Mouse (Mus musculus) small intestine, adult 2 months (tissue): Measurements from ENCODE around the gene Mink1. TPM values are rescaled to one million over a fixed set of nuclear protein-coding genes. Genes with fewer than 3 reads are reported as not detected.

Experiments
- H3K27ac ChIP-seq: fragments of 200-500 bp; 2 replicates; pipeline ENCODE4 v1.5.1; 2012; ENCODE audit warnings: low read depth, low read length, control low read depth, inconsistent platforms; ENCODE audit not compliant: insufficient read depth
- H3K27me3 ChIP-seq: fragments of 200-500 bp; 2 replicates; pipeline ENCODE4 v1.6.1; 2012; ENCODE audit warnings: mild to moderate bottlenecking, moderate library complexity, low read length, inconsistent platforms; ENCODE audit not compliant: control insufficient read depth, insufficient read depth
- H3K36me3 ChIP-seq: fragments of 200-500 bp; 2 replicates; pipeline ENCODE4 v1.6.1; 2012; ENCODE audit warnings: mild to moderate bottlenecking, low read length, control low read depth, inconsistent platforms; ENCODE audit not compliant: control insufficient read depth, insufficient read depth
- H3K4me1 ChIP-seq: fragments of 200-500 bp; 2 replicates; pipeline ENCODE4 v1.6.1; 2012; ENCODE audit warnings: low read length, inconsistent platforms, mixed read lengths; ENCODE audit not compliant: control insufficient read depth, insufficient read depth, insufficient read length
- H3K4me3 ChIP-seq: fragments of 200-500 bp; 2 replicates; pipeline ENCODE4 v1.5.1; 2012; ENCODE audit warnings: low read depth, mild to moderate bottlenecking, control low read depth, inconsistent platforms, low read length, moderate library complexity
- CTCF ChIP-seq: fragments of 200-500 bp; IDR thresholded peaks from 2 replicates; pipeline ENCODE4 v1.5.1; 2012; ENCODE audit warnings: low read depth, mild to moderate bottlenecking, control low read depth, inconsistent platforms, low read length, moderate library complexity, mixed read lengths; ENCODE audit not compliant: insufficient replicate concordance, insufficient read length; ENCODE audit errors: extremely low read depth
- POLR2A ChIP-seq: fragments of 200-500 bp; IDR thresholded peaks from 2 replicates; pipeline ENCODE4 v1.6.1; 2012; ENCODE audit warnings: low read depth, mild to moderate bottlenecking, control low read depth, inconsistent platforms, low read length, moderate library complexity
- WGBS: fragments of 180-500 bp; shearing (Covaris S2); methylation state at CpG from one replicate; pipeline ENCODE4 v1.1.7; 2018; 5-methylcytosine and 5-hydroxymethylcytosine counted together
- polyA plus RNA-seq: library from polyadenylated mRNA; depleted of rRNA; stranded (reverse); fragments of >200 nt; gene quantifications from 2 replicates; pipeline ENCODE4 v1.2.3, GENCODE M21; 2012

The Mink1 gene
- polyA plus RNA-seq, 1 experiment: 82.0 TPM

- Histone ChIP-seq H3K4me1 (peaks cover 14% of the 10 kb centered on the region), H3K27me3 (no peaks in the 10 kb centered on the region), H3K36me3 (no peaks in the 10 kb centered on the region), H3K27ac (peak overlapping the region; percentile 9; the same call in 1 of the 2 replicates), H3K4me3 (no peak overlapping the region)
- no peak for TF ChIP-seq CTCF
- no peak for TF ChIP-seq POLR2A
- WGBS: 82% methylated on average over 1 of the region's 1 CpGs
These were observed 9.0 kb downstream of the Mink1 start for GRCm38 (mm10) chr11:70571641-70572040.

GRCm38 (mm10) chr11:70572348-70572902, 9.7 kb downstream of the Mink1 start:
- Histone ChIP-seq H3K4me1 (peaks cover 21% of the 10 kb centered on the region), H3K27ac (peak overlapping the region; percentile 74), H3K4me3 (no peak overlapping the region), H3K27me3 (no peaks in the 10 kb centered on the region), H3K36me3 (no peaks in the 10 kb centered on the region)
- TF ChIP-seq POLR2A (no peak), CTCF (no peak)
- WGBS: 32% methylated on average over 5 of the region's 5 CpGs

GRCm38 (mm10) chr11:70573872-70574271, 11.2 kb downstream of the Mink1 start:
- H3K4me1 ChIP-seq: peaks cover 32% of the 10 kb centered on the region
- H3K36me3 ChIP-seq: no peaks in the 10 kb centered on the region
- H3K27me3 ChIP-seq: no peaks in the 10 kb centered on the region
- no peak for TF ChIP-seq POLR2A
- TF ChIP-seq CTCF: no peak
- no peak overlapping the region for H3K4me3 ChIP-seq
- H3K27ac ChIP-seq: no peak overlapping the region
- WGBS: 90% methylated on average over 6 of the region's 6 CpGs

- Histone ChIP-seq H3K36me3 (no peaks in the 10 kb centered on the region), H3K4me1 (peaks cover 43% of the 10 kb centered on the region), H3K27ac (peak overlapping the region; percentile 88), H3K4me3 (no peak overlapping the region), H3K27me3 (no peaks in the 10 kb centered on the region)
- TF ChIP-seq CTCF (no peak), POLR2A (no peak)
- 14% methylated on average over 3 of the region's 3 CpGs for WGBS
These were observed 14.5 kb downstream of the Mink1 start for GRCm38 (mm10) chr11:70577201-70577600.

GRCm38 (mm10) chr11:70578962-70579361, 16.3 kb downstream of the Mink1 start:
- H3K4me3 ChIP-seq: no peak overlapping the region
- no peaks in the 10 kb centered on the region for H3K27me3 ChIP-seq
- H3K36me3 ChIP-seq: no peaks in the 10 kb centered on the region
- TF ChIP-seq POLR2A (no peak), CTCF (no peak)
- WGBS: 83% methylated on average over 6 of the region's 6 CpGs
- H3K4me1 ChIP-seq: peaks cover 43% of the 10 kb centered on the region
- no peak overlapping the region for H3K27ac ChIP-seq

GRCm38 (mm10) chr11:70579710-70580357, 17.2 kb downstream of the Mink1 start:
- 54% methylated on average over 9 of the region's 9 CpGs for WGBS
- TF ChIP-seq CTCF: no peak
- TF ChIP-seq POLR2A: no peak
- H3K27ac ChIP-seq: peak overlapping the region; percentile 37

GRCm38 (mm10) chr11:70580358-70580720, 17.7 kb downstream of the Mink1 start:
- TF ChIP-seq CTCF (no peak), POLR2A (no peak)
- no peaks in the 10 kb centered on the region for H3K36me3 ChIP-seq
- no peak overlapping the region for H3K4me3 ChIP-seq
- H3K27ac ChIP-seq: peak overlapping the region; percentile 37; the same call in 1 of the 2 replicates
- peaks cover 46% of the 10 kb centered on the region for H3K4me1 ChIP-seq
- H3K27me3 ChIP-seq: no peaks in the 10 kb centered on the region
- WGBS: 35% methylated on average over 5 of the region's 5 CpGs

More at GRCm38 (mm10) chr11:70579710-70580357, 17.2 kb downstream of the Mink1 start:
- no peaks in the 10 kb centered on the region for H3K36me3 ChIP-seq
- peaks cover 43% of the 10 kb centered on the region for H3K4me1 ChIP-seq
- H3K4me3 ChIP-seq: no peak overlapping the region
- no peaks in the 10 kb centered on the region for H3K27me3 ChIP-seq
